Mouse (Mus musculus) G1E (cell line): ENCODE measurements around the gene Dzank1. TPM values are rescaled to one million over a fixed set of nuclear protein-coding genes. Genes with fewer than 3 reads are reported as not detected.
A peak's percentile ranks its signal among the peaks of the same experiment; 100 is the strongest.

ENCODE experiments used
- ATAC-seq: 2 replicates; pipeline ENCODE4 v1.8.0; 2016; ENCODE audit warnings: mild to moderate bottlenecking; ENCODE audit not compliant: insufficient number of reproducible peaks, poor library complexity, low FRiP score, severe bottlenecking; ENCODE audit errors: extremely low read depth
- DNase-seq: peaks from one replicate; pipeline ENCODE4 v3.0.0; 2012; ENCODE audit warnings: low spot score
- H3K27me3 ChIP-seq: 2 replicates; pipeline ENCODE4 v1.6.1; 2012; ENCODE audit warnings: mild to moderate bottlenecking, low read length, inconsistent platforms; ENCODE audit not compliant: insufficient read depth
- H3K36me3 ChIP-seq: replicated peaks from 2 replicates; pipeline ENCODE3; 2012; ENCODE audit warnings: mild to moderate bottlenecking, inconsistent platforms
- H3K4me1 ChIP-seq: 2 replicates; pipeline ENCODE4 v1.6.1; 2012; ENCODE audit warnings: low read depth, low read length, inconsistent platforms, mixed read lengths; ENCODE audit not compliant: insufficient read depth
- H3K4me3 ChIP-seq: 2 replicates; pipeline ENCODE4 v1.5.1; 2012; ENCODE audit warnings: low read depth, mild to moderate bottlenecking, inconsistent platforms, low read length, moderate library complexity, mixed read lengths
- H3K9me3 ChIP-seq: replicated peaks from 2 replicates; pipeline ENCODE4 v1.6.1; 2012; ENCODE audit warnings: inconsistent platforms
- CTCF ChIP-seq: IDR thresholded peaks from 2 replicates; pipeline ENCODE4 v1.5.1; 2012; ENCODE audit warnings: low read depth, low read length, inconsistent platforms, mixed read lengths
- GATA1 ChIP-seq: IDR thresholded peaks from 2 replicates; pipeline ENCODE4 v1.6.1; 2012; ENCODE audit warnings: borderline replicate concordance, low read length, inconsistent platforms, mixed read lengths
- GATA2 ChIP-seq: IDR thresholded peaks from 2 replicates; pipeline ENCODE4 v1.6.1; 2012; ENCODE audit warnings: low read depth, low read length, inconsistent platforms, borderline replicate concordance
- POLR2AphosphoS5 ChIP-seq: IDR thresholded peaks from 2 replicates; pipeline ENCODE4 v1.6.1; 2012; ENCODE audit warnings: low read depth, low read length, inconsistent platforms; ENCODE audit not compliant: insufficient replicate concordance
- TAL1 ChIP-seq: conservative IDR thresholded peaks from 2 replicates; pipeline ENCODE4 v1.6.1; 2012; ENCODE audit warnings: low read depth, low read length, inconsistent platforms, mixed read lengths
- polyA plus RNA-seq: library from polyadenylated mRNA; stranded (reverse); fragments of >175 nt; gene quantifications from 2 replicates; pipeline ENCODE4 v1.2.3, GENCODE M21; 2012
- total RNA-seq, 2 experiments: library from RNA; stranded (forward) in 1 of 2; stranded (reverse) in 1 of 2; fragments of 200-1000 nt in 1 of 2; fragments of >200 nt in 1 of 2; fragmentation: Nextera tagmentation in 1 of 2; gene quantifications; 2 replicates each; pipeline ENCODE4 v1.2.3; 2014 to 2017

The Dzank1 gene
- total and polyA plus RNA-seq, 3 experiments, result 0.02 to 0.53 (median 0.22) TPM

- DNase-seq, result no peak
- no peaks in the 10 kb centered on the region; the same call in 1 of the 2 replicates for H3K27me3 ChIP-seq
- H3K4me3 ChIP-seq, result no peak overlapping the region
- TF ChIP-seq TAL1 (no peak), CTCF (no peak), POLR2AphosphoS5 (no peak), GATA1 (no peak), GATA2 (no peak)
- H3K36me3 ChIP-seq, result no peaks in the 10 kb centered on the region
- no peak for ATAC-seq
- no peaks in the 10 kb centered on the region for H3K4me1 ChIP-seq
- H3K9me3 ChIP-seq, result no peaks in the 10 kb centered on the region
These were observed 88.0 kb downstream of the Dzank1 start for GRCm38 (mm10) chr2:144439191-144439700.

- Histone ChIP-seq H3K9me3 (no peaks in the 10 kb centered on the region), H3K4me1 (no peaks in the 10 kb centered on the region), H3K36me3 (no peaks in the 10 kb centered on the region), H3K4me3 (no peak overlapping the region), H3K27me3 (no peaks in the 10 kb centered on the region; the same call in 1 of the 2 replicates)
- no peak for DNase-seq
- TF ChIP-seq GATA1, result no peak
- no peak for TF ChIP-seq POLR2AphosphoS5
- no peak for TF ChIP-seq TAL1
- no peak for TF ChIP-seq GATA2
- peak; percentile 55; the same call in 1 of the 2 replicates for TF ChIP-seq CTCF
- ATAC-seq, result no peak
These were observed 88.8 kb downstream of the Dzank1 start for GRCm38 (mm10) chr2:144438424-144438823.

GRCm38 (mm10) chr2:144435679-144436078 lies 91.5 kb downstream of the Dzank1 start:
- ATAC-seq (no peak), DNase-seq (no peak)
- Histone ChIP-seq H3K4me1 (no peaks in the 10 kb centered on the region), H3K9me3 (no peaks in the 10 kb centered on the region), H3K4me3 (no peak overlapping the region), H3K27me3 (no peaks in the 10 kb centered on the region), H3K36me3 (no peaks in the 10 kb centered on the region)
- TF ChIP-seq POLR2AphosphoS5 (no peak), GATA1 (no peak), TAL1 (no peak), GATA2 (no peak), CTCF (no peak)

- H3K4me1 ChIP-seq, result peaks cover 9% of the 10 kb centered on the region
- no peaks in the 10 kb centered on the region for H3K27me3 ChIP-seq
- no peak overlapping the region for H3K4me3 ChIP-seq
- no peak for DNase-seq
- ATAC-seq, result no peak
- no peaks in the 10 kb centered on the region for H3K36me3 ChIP-seq
- TF ChIP-seq CTCF, result no peak
- TF ChIP-seq POLR2AphosphoS5, result no peak
- TF ChIP-seq GATA2, result no peak
- TF ChIP-seq TAL1, result no peak
- no peak for TF ChIP-seq GATA1
- H3K9me3 ChIP-seq, result no peaks in the 10 kb centered on the region
These were observed 95.9 kb downstream of the Dzank1 start for GRCm38 (mm10) chr2:144431286-144431825.

- TF ChIP-seq POLR2AphosphoS5 (no peak), GATA1 (no peak), GATA2 (no peak), CTCF (no peak), TAL1 (no peak)
- Histone ChIP-seq H3K36me3 (no peaks in the 10 kb centered on the region), H3K9me3 (no peaks in the 10 kb centered on the region), H3K4me3 (no peak overlapping the region), H3K27me3 (no peaks in the 10 kb centered on the region), H3K4me1 (peaks cover 9% of the 10 kb centered on the region)
- ATAC-seq (no peak), DNase-seq (no peak)
These were observed 98.0 kb downstream of the Dzank1 start for GRCm38 (mm10) chr2:144429171-144429570.

- Histone ChIP-seq H3K9me3 (no peaks in the 10 kb centered on the region), H3K4me3 (no peak overlapping the region), H3K4me1 (peaks cover 9% of the 10 kb centered on the region), H3K36me3 (no peaks in the 10 kb centered on the region), H3K27me3 (peaks cover 2% of the 10 kb centered on the region; the same call in 1 of the 2 replicates)
- no peak for TF ChIP-seq GATA1
- no peak for DNase-seq
- ATAC-seq, result no peak
These were observed 98.6 kb downstream of the Dzank1 start for GRCm38 (mm10) chr2:144428659-144429058.

- Histone ChIP-seq H3K4me3 (no peak overlapping the region), H3K36me3 (no peaks in the 10 kb centered on the region), H3K27me3 (peaks cover 2% of the 10 kb centered on the region; the same call in 1 of the 2 replicates), H3K4me1 (peaks cover 9% of the 10 kb centered on the region), H3K9me3 (no peaks in the 10 kb centered on the region)
- ATAC-seq (no peak), DNase-seq (no peak)
- TF ChIP-seq TAL1 (no peak), GATA1 (no peak)
These were observed 99.4 kb downstream of the Dzank1 start for GRCm38 (mm10) chr2:144427852-144428251.
